Mouse (Mus musculus): ENCODE measurements around the gene Gm5128.
"Not testable (repeated sequence)": the region's sequence is repeated elsewhere in the genome, so short reads cannot be mapped to it uniquely, and the experiment has no call there.

- not testable (repeated sequence) for TF ChIP-seq GATA1, TAL1 (IDR thresholded peaks at IDR 0.05; ENCODE audit: low read length)
Observed at GRCm38 (mm10) chrX:135422473-135422872, 49.4 kb downstream of the Gm5128 start.

Data from erythroblast, embryonic 14.5 days (primary cell).